ENCODE assay signal across 8 mouse cellular contexts in genomic region chr10:111009113-111009640, GRCm38 (mm10). TPM values are rescaled to one million over a fixed set of nuclear protein-coding genes. Genes with fewer than 3 reads are reported as not detected.
DNase-seq lines count a peak whose midpoint lies in the region; ATAC-seq and TF ChIP-seq lines count a peak whose summit lies in the region.

No protein-coding gene starts in this region.

- peak overlapping the region; percentile 83 for H3K4me2 ChIP-seq in kidney, postnatal 0 days (ENCODE audit: low read length)
- H3K4me2 ChIP-seq in hindbrain, embryonic 12.5 days (replicated peaks) = peak overlapping the region; percentile 69
- peak overlapping the region; percentile 82 for H3K4me2 ChIP-seq in midbrain, embryonic 15.5 days

- H3K27ac ChIP-seq in kidney, postnatal 0 days = peak overlapping the region; percentile 98
- peak overlapping the region; percentile 90 for H3K27ac ChIP-seq in bone marrow macrophage, adult 2 months (ENCODE audit: insufficient read depth, low read depth, low read length)
- peak overlapping the region; percentile 99 for H3K27ac ChIP-seq in hindbrain, embryonic 12.5 days
- H3K27ac ChIP-seq in midbrain, embryonic 15.5 days = peak overlapping the region; percentile 100

- peak overlapping the region; percentile 92 for H3K4me3 ChIP-seq in kidney, postnatal 0 days (replicated peaks; ENCODE audit: low read depth, low read length)
- H3K4me3 ChIP-seq in bone marrow macrophage, adult 2 months (ENCODE audit: insufficient read depth, low read length) = peak overlapping the region; percentile 78
- peak overlapping the region; percentile 72 for H3K4me3 ChIP-seq in hindbrain, embryonic 12.5 days
- H3K4me3 ChIP-seq in midbrain, embryonic 15.5 days = peak overlapping the region; percentile 94

- no peak for ATAC-seq in kidney, postnatal 0 days (replicated peaks; ENCODE audit: low FRiP score, low read depth)
- no peak for ATAC-seq in hindbrain, embryonic 12.5 days (ENCODE audit: low FRiP score)
- ATAC-seq in midbrain, embryonic 15.5 days (replicated peaks) = no peak

- H3K36me3 ChIP-seq in kidney, postnatal 0 days (ENCODE audit: insufficient read depth, low read length) = no peaks in the 10 kb centered on the region
- no peaks in the 10 kb centered on the region for H3K36me3 ChIP-seq in hindbrain, embryonic 12.5 days
- no peaks in the 10 kb centered on the region for H3K36me3 ChIP-seq in midbrain, embryonic 15.5 days (replicated peaks)

- WGBS in kidney, postnatal 0 days = 2% methylated on average over 28 of the region's 28 CpGs
- WGBS in hindbrain, embryonic 12.5 days = 0% methylated on average over 28 of the region's 28 CpGs
- WGBS in midbrain, embryonic 15.5 days = under 1% methylated on average over 27 of the region's 28 CpGs

- no peak for TF ChIP-seq POLR2A in bone marrow macrophage, adult 2 months (IDR thresholded peaks at IDR 0.05; ENCODE audit: borderline replicate concordance, low read depth, low read length)

- DNase-seq in kidney, postnatal 0 days (ENCODE audit: low spot score) = no peak
- DNase-seq in kidney, adult 18-20 months = no peak
- no peak for DNase-seq in layer of hippocampus, adult 11-12 months (ENCODE audit: low spot score)
- DNase-seq in frontal cortex, postnatal 36 days (ENCODE audit: low spot score in 2 of 2) = no peak
- DNase-seq in kidney, postnatal 36 days = no peak

- peaks cover 6% of the 10 kb centered on the region for H3K4me1 ChIP-seq in kidney, postnatal 0 days (replicated peaks; ENCODE audit: insufficient read depth, low read length)
- H3K4me1 ChIP-seq in bone marrow macrophage, adult 2 months (ENCODE audit: control insufficient read depth, insufficient read depth, low read length) = peaks cover 12% of the 10 kb centered on the region
- H3K4me1 ChIP-seq in hindbrain, embryonic 12.5 days = peaks cover 25% of the 10 kb centered on the region
- H3K4me1 ChIP-seq in midbrain, embryonic 15.5 days = peaks cover 36% of the 10 kb centered on the region

- no peaks in the 10 kb centered on the region for H3K27me3 ChIP-seq in kidney, postnatal 0 days (ENCODE audit: insufficient read depth, low read length)
- H3K27me3 ChIP-seq in hindbrain, embryonic 12.5 days = no peaks in the 10 kb centered on the region
- H3K27me3 ChIP-seq in midbrain, embryonic 15.5 days (replicated peaks) = no peaks in the 10 kb centered on the region

- no peaks in the 10 kb centered on the region for H3K9me3 ChIP-seq in kidney, postnatal 0 days (replicated peaks; ENCODE audit: low read length)
- H3K9me3 ChIP-seq in hindbrain, embryonic 12.5 days (replicated peaks) = no peaks in the 10 kb centered on the region
- H3K9me3 ChIP-seq in midbrain, embryonic 15.5 days = no peaks in the 10 kb centered on the region

- no peak for TF ChIP-seq CTCF in kidney, postnatal 0 days (IDR thresholded peaks at IDR 0.05; ENCODE audit: low read depth)
- TF ChIP-seq CTCF in bone marrow macrophage, adult 2 months (IDR thresholded peaks at IDR 0.05; ENCODE audit: low read depth, low read length) = no peak

- H3K9ac ChIP-seq in kidney, postnatal 0 days (ENCODE audit: low read depth, low read length) = peak overlapping the region; percentile 98
- H3K9ac ChIP-seq in hindbrain, embryonic 12.5 days = peak overlapping the region; percentile 90
- peak overlapping the region; percentile 99 for H3K9ac ChIP-seq in midbrain, embryonic 15.5 days

RNA-seq across cellular contexts. Expression of gene Zdhhc17, which starts 0.8 kb away (rescaled TPM):
- polyA plus RNA-seq in kidney, postnatal 0 days (2015; fragmentation: Nextera tagmentation; extraction: Ambion mirVana) = 18.1 and 19.2 TPM in 2 replicates
- polyA plus RNA-seq in bone marrow macrophage, adult 2 months (2012; ENCODE audit: insufficient read depth, insufficient read length, missing spikeins) = 14.9 and 16.8 TPM in 2 replicates
- 45.1 and 48.1 TPM in 2 replicates for polyA plus RNA-seq in hindbrain, embryonic 12.5 days (2016; fragmentation: Nextera tagmentation; extraction: Ambion mirVana)
- polyA plus RNA-seq in midbrain, embryonic 15.5 days (2015; fragmentation: Nextera tagmentation; extraction: Ambion mirVana) = 57.4 and 64.0 TPM in 2 replicates
